Mouse (Mus musculus) liver, embryonic 18 days (tissue): ENCODE results near the gene Zfp729a. TPM values are rescaled to one million over a fixed set of nuclear protein-coding genes. Genes with fewer than 3 reads are reported as not detected.

Source experiments
- polyA plus RNA-seq: library from polyadenylated mRNA; depleted of rRNA; stranded (reverse); fragments of >200 nt; gene quantifications from 2 replicates; pipeline ENCODE4 v1.2.3, GENCODE M21; 2012; rRNA removed

Zfp729a gene
- 0.81 and 0.91 TPM in 2 replicates for polyA plus RNA-seq

DNA sequence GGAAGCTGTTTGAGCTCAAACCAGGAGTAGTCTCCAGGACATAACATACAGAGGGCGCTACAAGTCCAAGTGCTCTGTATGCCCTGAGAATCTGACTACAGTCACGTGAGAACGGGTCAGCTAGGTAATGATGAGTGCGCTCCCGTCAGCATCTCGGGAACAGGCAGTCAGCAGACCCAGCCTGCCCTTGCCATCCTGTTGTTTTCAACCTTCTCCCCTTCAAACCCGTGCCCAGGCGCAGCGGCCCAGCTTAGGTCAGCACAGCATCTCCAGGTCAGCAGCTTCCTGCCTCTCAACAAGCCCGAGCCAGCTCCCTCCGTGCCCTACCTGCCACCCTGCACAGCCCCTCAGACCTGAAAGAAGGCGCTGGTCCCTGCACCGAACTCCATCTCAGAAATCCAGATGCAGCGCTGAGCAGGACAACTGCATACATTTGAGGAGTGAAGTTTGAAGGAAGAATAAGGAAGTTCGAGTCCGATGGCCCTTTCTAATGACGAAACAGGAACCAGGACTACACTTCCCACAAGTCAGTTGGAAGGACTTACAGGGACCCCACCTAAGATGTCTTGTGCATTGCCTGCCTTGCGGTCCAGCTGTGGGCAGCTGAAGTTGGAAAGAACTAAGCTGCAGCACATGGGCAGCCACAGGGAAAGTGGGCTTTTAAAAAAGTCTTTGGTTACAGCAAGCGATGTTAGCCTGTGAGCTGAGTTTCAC, at the start of gene Zfp729a, which contains the start of gene Gm49345:
TSS of gene Zfp729a (minus strand) at position 498 of the 714 bp plus-strand sequence.
TSS of gene Gm49345 (minus strand) at position 476 of the 714 bp plus-strand sequence.

DNA sequence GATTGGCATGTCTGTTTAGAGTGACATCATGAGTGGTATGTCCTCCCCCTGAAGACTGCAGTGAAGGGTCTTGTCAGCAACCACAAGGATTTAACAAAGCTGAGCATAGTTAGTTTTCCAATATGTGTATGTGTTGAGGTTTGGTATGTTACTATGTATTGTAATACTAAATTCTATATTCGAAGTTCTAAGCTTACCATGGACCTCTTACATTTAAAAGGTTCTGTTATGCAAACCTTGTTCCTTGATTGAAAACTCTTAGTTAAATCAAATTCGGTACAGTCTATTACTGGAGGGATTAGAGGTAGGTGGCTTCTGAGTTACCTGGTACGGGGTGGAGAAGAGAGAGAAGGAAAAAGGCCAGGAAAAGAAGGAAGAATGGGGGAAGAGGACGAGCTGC, 49.4 kb upstream of the Zfp729a start, which contains the start of gene Zfp738:
TSS of gene Zfp738 (minus strand) at position 101 of the 400 bp plus-strand sequence.

DNA sequence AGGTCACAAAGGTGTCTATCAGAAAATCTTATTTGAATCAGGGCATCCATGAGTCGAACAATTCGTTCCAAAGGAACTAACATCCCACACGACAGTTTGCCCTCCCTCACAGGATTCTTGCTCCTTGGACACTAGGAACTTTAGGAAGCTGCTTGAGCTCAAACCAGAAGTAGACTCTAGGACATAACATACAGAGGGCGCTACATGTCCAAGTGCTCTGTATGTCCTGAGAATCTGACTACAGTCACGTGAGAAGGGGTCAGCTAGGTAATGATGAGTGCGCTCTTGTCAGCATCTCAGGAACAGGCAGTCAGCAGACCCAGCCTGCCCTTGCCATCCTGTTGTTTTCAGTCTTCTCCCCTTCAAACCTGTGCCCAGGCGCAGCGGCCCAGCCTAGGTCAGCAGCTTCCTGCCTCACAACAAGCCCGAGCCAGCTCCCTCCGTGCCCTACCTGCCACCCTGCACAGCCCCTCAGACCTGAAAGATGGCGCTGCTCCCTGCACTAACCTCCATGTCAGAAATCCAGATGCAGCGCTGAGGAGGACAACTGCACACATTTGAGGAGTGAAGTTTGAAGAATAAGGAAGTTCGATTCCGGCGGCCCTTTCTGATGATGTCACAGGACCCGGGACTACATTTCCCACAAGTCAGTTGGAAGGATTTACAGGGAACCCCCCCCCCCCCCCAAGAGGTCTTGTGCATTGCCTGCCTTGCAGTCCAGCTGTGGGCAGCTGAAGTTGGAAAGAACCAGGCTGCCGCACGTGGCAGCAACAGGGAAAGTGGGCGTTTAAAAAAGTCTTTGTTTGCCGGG, 28.3 kb downstream of the Zfp729a start, which contains the start of gene Zfp729b:
TSS of gene Zfp729b (minus strand) at position 642 of the 811 bp plus-strand sequence.

Other genes starting within 250 kb of the Zfp729a start
- 2.3 and 2.5 TPM in 2 replicates for gene Zfp429, start 238.0 kb downstream of the Zfp729a start, polyA plus RNA-seq
- gene Zfp459, start 216.4 kb downstream of the Zfp729a start, polyA plus RNA-seq: 0.05 and 0.18 TPM in 2 replicates
- 3.2 and 3.7 TPM in 2 replicates for gene Zfp874a, start 186.2 kb downstream of the Zfp729a start, polyA plus RNA-seq
- 2.4 and 2.6 TPM in 2 replicates for gene Zfp874b, start 153.5 kb downstream of the Zfp729a start, polyA plus RNA-seq
- 1.2 and 1.3 TPM in 2 replicates for gene Zfp58, start 137.2 kb downstream of the Zfp729a start, polyA plus RNA-seq
- not detected in 2 replicates for gene Gm26965, start 111.6 kb downstream of the Zfp729a start, polyA plus RNA-seq
- 7.7 and 8.6 TPM in 2 replicates for gene Zfp87, start 111.6 kb downstream of the Zfp729a start, polyA plus RNA-seq
- 1.7 and 1.9 TPM in 2 replicates for gene Zfp748, start 84.0 kb downstream of the Zfp729a start, polyA plus RNA-seq
- gene Zfp729b, start 28.1 kb downstream of the Zfp729a start, polyA plus RNA-seq: 0.84 TPM in 2 replicates
- not detected in 2 replicates for gene Gm49345, start within 50 bp of the Zfp729a start, polyA plus RNA-seq
- 2.1 and 2.3 TPM in 2 replicates for gene Zfp738, start 49.3 kb upstream of the Zfp729a start, polyA plus RNA-seq
- 1.2 and 1.4 TPM in 2 replicates for gene Zfp65, start 91.4 kb upstream of the Zfp729a start, polyA plus RNA-seq
- 0.68 and 0.71 TPM in 2 replicates for gene Zfp85, start 117.4 kb upstream of the Zfp729a start, polyA plus RNA-seq
- gene Zfp493, start 141.9 kb upstream of the Zfp729a start, polyA plus RNA-seq: 0.37 and 0.38 TPM in 2 replicates
- 0.48 and 0.59 TPM in 2 replicates for gene Zfp273, start 175.9 kb upstream of the Zfp729a start, polyA plus RNA-seq
- 0.38 and 0.40 TPM in 2 replicates for gene Gm10037, start 193.3 kb upstream of the Zfp729a start, polyA plus RNA-seq
- gene BC048507, start 225.5 kb upstream of the Zfp729a start, polyA plus RNA-seq: not detected in 2 replicates